Mouse (Mus musculus): Measurements from ENCODE around the gene Smarcd1.

DNA sequence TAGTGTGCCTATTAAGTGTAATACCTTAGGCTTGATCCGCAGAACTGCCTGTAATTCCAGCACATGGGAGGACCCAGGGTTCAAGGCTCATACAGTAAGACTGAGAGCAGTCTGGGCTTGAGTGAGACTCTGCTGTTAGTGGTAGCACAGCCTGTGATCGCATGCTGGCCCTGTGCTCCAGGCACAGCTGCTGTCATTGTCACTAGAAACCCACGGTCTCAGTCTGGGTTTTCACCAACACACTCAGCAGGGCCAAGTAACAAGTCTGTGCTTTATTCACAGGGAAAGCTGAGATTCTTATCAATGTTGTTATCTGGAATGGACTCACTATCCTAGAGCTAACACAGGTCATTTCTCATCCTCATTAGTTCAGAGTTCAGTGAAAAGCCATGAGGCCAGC lies 52.3 kb downstream of the Smarcd1 start:
- TF ChIP-seq CTCF (IDR thresholded peaks at IDR 0.05; ENCODE audit: low read depth) (no peak), EP300 (IDR thresholded peaks at IDR 0.05; ENCODE audit: low read depth) (no peak)

All from liver, embryonic 14.5 days (tissue).